Mouse (Mus musculus) kidney, adult 2 months (tissue): ENCODE results near the gene Klhdc9.

Source experiments
- CTCF ChIP-seq: fragments of 200-500 bp; conservative IDR thresholded peaks from 2 replicates; pipeline ENCODE4 v1.5.1; 2011; ENCODE audit warnings: low read depth, mild to moderate bottlenecking, control low read depth, low read length, moderate library complexity, mixed read lengths; ENCODE audit not compliant: insufficient read depth, insufficient read length
- POLR2A ChIP-seq: fragments of 200-500 bp; IDR thresholded peaks from one replicate; pipeline ENCODE4 v1.6.1; 2011; ENCODE audit warnings: low read depth, low read length, control low read depth

DNA sequence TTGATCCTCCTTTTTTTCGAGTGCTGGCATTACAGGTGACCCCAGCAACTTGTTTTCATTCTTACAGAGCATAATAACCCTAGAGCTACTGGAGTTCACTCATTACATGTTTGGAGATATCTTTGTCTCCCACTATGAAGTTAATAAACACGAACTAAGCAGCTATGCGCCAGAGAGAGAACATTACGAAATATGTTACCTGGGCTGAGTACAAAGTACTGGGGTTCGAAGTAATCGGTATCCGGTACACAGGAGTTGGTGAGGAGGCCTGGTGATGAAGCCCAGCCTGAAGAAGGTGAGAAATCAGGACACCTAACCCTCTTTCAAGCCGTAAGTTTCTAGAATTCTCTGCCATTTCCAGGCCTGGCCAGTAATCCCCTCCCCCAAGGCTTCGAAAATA lies 15.9 kb downstream of the Klhdc9 start:
- TF ChIP-seq POLR2A (no peak), CTCF (no peak)
